Mouse (Mus musculus) testis, postnatal 10 days (tissue): ENCODE results near the gene Cideb.

Experiments used
- DNase-seq: peaks from one replicate; pipeline ENCODE4 v3.0.0; 2021; ENCODE audit warnings: low spot score

Gene Cideb

GRCm38 (mm10) chr14:55765696-55766095 is 7.4 kb upstream of the Cideb start, which contains the start of gene Ltb4r1:
Gene Ltb4r1, plus strand, starts transcription at chr14:55765962.
- DNase-seq: no peak

- no peak for DNase-seq
Measured at GRCm38 (mm10) chr14:55763166-55763565, 4.9 kb upstream of the Cideb start.

GRCm38 (mm10) chr14:55762001-55762821 is 4.0 kb upstream of the Cideb start:
- DNase-seq: peak; percentile 71

GRCm38 (mm10) chr14:55761163-55761562 is 2.9 kb upstream of the Cideb start, which contains the start of gene Ltb4r2:
Gene Ltb4r2, plus strand, starts transcription at chr14:55761428.
- no peak for DNase-seq

GRCm38 (mm10) chr14:55760156-55760555 is 1.9 kb upstream of the Cideb start:
- DNase-seq: peak; percentile 90

- no peak for DNase-seq
Measured at GRCm38 (mm10) chr14:55757566-55757965, 692 bp downstream of the Cideb start.

- DNase-seq: no peak
Measured at GRCm38 (mm10) chr14:55747051-55747847, 11.0 kb downstream of the Cideb start.

GRCm38 (mm10) chr14:55745861-55746237 is 12.4 kb downstream of the Cideb start:
- no peak for DNase-seq

- peak; percentile 93 for DNase-seq
Measured at GRCm38 (mm10) chr14:55745180-55745860, 12.9 kb downstream of the Cideb start, which contains the start of the genes Dhrs1 and Nop9. Gene Dhrs1, minus strand, starts transcription at chr14:55745690. Gene Nop9, plus strand, starts transcription at chr14:55745693.

GRCm38 (mm10) chr14:55743711-55744110 is 14.5 kb downstream of the Cideb start:
- DNase-seq: peak; percentile 93

- DNase-seq: no peak
Measured at GRCm38 (mm10) chr14:55737086-55737687, 21.1 kb downstream of the Cideb start.

- no peak for DNase-seq
Measured at GRCm38 (mm10) chr14:55735758-55736157, 22.5 kb downstream of the Cideb start.

GRCm38 (mm10) chr14:55735334-55735733 is 22.9 kb downstream of the Cideb start:
- DNase-seq: no peak

GRCm38 (mm10) chr14:55734869-55735268 is 23.4 kb downstream of the Cideb start:
- DNase-seq: no peak

- DNase-seq: no peak
Measured at GRCm38 (mm10) chr14:55733889-55734288, 24.4 kb downstream of the Cideb start.

GRCm38 (mm10) chr14:55730531-55731032 is 27.7 kb downstream of the Cideb start:
- DNase-seq: no peak

- no peak for DNase-seq
Measured at GRCm38 (mm10) chr14:55730116-55730515, 28.1 kb downstream of the Cideb start.

- no peak for DNase-seq
Measured at GRCm38 (mm10) chr14:55727889-55728685, 30.2 kb downstream of the Cideb start.

- no peak for DNase-seq
Measured at GRCm38 (mm10) chr14:55726261-55726660, 32.0 kb downstream of the Cideb start.

- DNase-seq: no peak
Measured at GRCm38 (mm10) chr14:55724411-55724871, 33.8 kb downstream of the Cideb start.

- DNase-seq: no peak
Measured at GRCm38 (mm10) chr14:55723433-55723832, 34.8 kb downstream of the Cideb start.
